Mouse (Mus musculus): ENCODE measurements at regions not wholly inside any gene's neighbourhood (a gene's known extent, or its start where the extent isn't known, plus 50 kb on each side); places are given as distances from the start of the nearest gene placed in this dataset.

DNA sequence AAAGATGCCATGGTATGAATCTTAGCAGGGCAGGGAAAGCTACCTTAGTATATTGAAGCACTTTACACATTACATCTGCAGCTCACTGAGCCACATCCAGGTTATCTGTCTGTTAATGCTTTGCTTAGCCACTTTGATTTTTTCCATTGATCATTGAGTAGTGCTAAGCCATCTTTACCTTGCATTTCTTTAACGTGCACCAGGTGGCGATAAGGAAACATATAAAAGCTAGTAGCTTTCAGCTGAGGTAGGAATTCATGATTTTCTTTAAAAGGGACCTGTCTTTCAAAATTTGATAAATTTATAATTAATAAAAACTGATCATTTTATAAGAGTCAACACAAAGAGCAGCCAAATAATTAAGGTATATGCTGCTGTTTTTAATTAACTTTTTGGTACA lies 426.3 kb upstream of the Tpk1 start:
- 40% methylated on average over 2 of the region's 2 CpGs for WGBS
- no peaks in the 10 kb centered on the region for H3K27me3 ChIP-seq (ENCODE audit: control insufficient read depth, insufficient read depth, low read depth, low read length)
- H3K4me3 ChIP-seq (ENCODE audit: low read depth, low read length): no peak overlapping the region
- no peak overlapping the region for H3K4me2 ChIP-seq (ENCODE audit: low read length)
- H3K9ac ChIP-seq (ENCODE audit: low read depth, low read length): no peak overlapping the region
- H3K4me1 ChIP-seq (ENCODE audit: control insufficient read depth, insufficient read depth, low read length): no peaks in the 10 kb centered on the region
- no peaks in the 10 kb centered on the region for H3K9me3 ChIP-seq (replicated peaks; ENCODE audit: control insufficient read depth, low read length, poor library complexity, severe bottlenecking)
- no peaks in the 10 kb centered on the region for H3K36me3 ChIP-seq (ENCODE audit: control insufficient read depth, insufficient read depth, low read length)
- ATAC-seq: peak; percentile 48; the same call in 1 of the 2 replicates
- H3K27ac ChIP-seq (ENCODE audit: low read length): no peak overlapping the region

DNA sequence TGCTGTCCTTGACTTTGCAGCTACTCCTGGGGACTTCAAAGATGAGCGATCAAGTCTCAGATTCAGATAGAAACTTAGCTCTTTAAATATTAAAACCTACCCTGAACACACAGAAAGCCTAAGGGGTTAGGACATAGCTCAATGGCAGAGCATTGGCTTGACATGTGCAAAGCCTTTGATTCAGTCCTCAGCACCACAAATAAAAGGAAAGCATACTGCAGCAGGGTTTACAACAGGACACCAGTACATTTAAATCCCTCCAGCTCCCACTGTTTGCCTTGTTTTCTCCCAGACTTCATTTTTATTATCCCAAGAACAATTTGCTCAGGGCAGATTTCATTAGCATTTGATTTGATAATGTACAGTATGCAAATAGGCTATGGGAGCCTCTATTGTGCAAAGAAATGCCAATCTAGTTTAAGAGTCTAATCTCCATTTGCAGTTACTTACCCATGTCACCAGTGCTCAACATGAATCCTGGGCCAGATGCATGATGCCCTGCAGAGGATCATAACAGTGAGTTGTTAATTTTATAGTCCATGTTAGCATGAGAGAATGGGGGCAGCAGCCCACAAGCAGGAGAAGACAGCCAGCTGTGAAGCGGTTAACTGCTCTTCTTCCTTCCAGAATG lies 416.0 kb upstream of the Tpk1 start:
- Histone ChIP-seq H3K4me3 (ENCODE audit: low read depth, low read length) (no peak overlapping the region), H3K4me2 (ENCODE audit: low read length) (no peak overlapping the region), H3K36me3 (ENCODE audit: control insufficient read depth, insufficient read depth, low read length) (no peaks in the 10 kb centered on the region), H3K4me1 (ENCODE audit: control insufficient read depth, insufficient read depth, low read length) (no peaks in the 10 kb centered on the region), H3K27me3 (ENCODE audit: control insufficient read depth, insufficient read depth, low read depth, low read length) (no peaks in the 10 kb centered on the region), H3K9me3 (replicated peaks; ENCODE audit: control insufficient read depth, low read length, poor library complexity, severe bottlenecking) (no peaks in the 10 kb centered on the region), H3K9ac (ENCODE audit: low read depth, low read length) (no peak overlapping the region), H3K27ac (ENCODE audit: low read length) (no peak overlapping the region)
- no peak for ATAC-seq
- 74% methylated on average over 2 of the region's 2 CpGs for WGBS

DNA sequence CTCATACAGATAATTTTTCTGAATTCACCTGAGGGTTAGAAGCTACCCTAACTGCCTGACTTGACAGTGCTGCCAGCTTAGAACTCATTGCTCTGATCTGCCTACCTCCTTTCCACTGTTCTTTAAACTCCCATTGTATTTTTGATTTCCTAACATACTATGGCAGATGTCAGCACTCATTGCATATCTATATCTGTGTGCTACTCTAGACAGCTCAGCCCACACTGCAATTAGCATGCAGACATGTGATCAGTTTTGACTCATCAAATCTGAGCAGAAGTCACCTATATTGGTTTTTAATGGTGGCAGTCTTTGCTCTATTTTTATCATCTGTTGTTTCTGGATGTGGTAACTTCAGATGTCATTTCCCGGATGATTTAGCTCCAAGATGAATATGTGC lies 407.0 kb upstream of the Tpk1 start:
- H3K27ac ChIP-seq (ENCODE audit: low read length): no peak overlapping the region
- H3K36me3 ChIP-seq (ENCODE audit: control insufficient read depth, insufficient read depth, low read length): no peaks in the 10 kb centered on the region
- H3K4me2 ChIP-seq (ENCODE audit: low read length): no peak overlapping the region
- no peaks in the 10 kb centered on the region for H3K27me3 ChIP-seq (ENCODE audit: control insufficient read depth, insufficient read depth, low read depth, low read length)
- H3K4me3 ChIP-seq (ENCODE audit: low read depth, low read length): no peak overlapping the region
- no peak for ATAC-seq
- 85% methylated on average over 1 of the region's 1 CpGs for WGBS
- H3K4me1 ChIP-seq (ENCODE audit: control insufficient read depth, insufficient read depth, low read length): no peaks in the 10 kb centered on the region
- H3K9me3 ChIP-seq (replicated peaks; ENCODE audit: control insufficient read depth, low read length, poor library complexity, severe bottlenecking): no peaks in the 10 kb centered on the region
- no peak overlapping the region for H3K9ac ChIP-seq (ENCODE audit: low read depth, low read length)

DNA sequence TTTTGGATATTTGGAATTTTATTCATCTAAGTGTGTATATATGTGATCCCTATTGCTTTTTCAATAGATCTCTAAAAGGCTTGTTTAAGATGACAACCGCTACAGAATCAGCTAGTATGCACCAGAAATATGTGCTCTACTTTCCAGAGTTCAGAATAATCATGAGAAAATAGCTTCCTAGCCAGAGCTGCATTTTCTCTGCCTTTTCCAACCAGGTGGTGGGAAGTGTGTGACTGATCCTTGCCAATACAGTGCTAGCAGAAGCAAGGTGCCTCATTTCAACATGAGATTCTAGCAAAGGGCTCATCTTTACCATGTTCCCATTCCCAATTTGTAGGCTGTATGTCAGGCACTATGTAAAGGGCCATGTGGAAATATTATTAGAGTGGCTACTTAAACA lies 401.8 kb upstream of the Tpk1 start:
- Histone ChIP-seq H3K4me1 (ENCODE audit: control insufficient read depth, insufficient read depth, low read length) (no peaks in the 10 kb centered on the region), H3K4me2 (ENCODE audit: low read length) (no peak overlapping the region), H3K9me3 (replicated peaks; ENCODE audit: control insufficient read depth, low read length, poor library complexity, severe bottlenecking) (no peaks in the 10 kb centered on the region), H3K27ac (ENCODE audit: low read length) (no peak overlapping the region), H3K4me3 (ENCODE audit: low read depth, low read length) (no peak overlapping the region), H3K36me3 (ENCODE audit: control insufficient read depth, insufficient read depth, low read length) (no peaks in the 10 kb centered on the region), H3K9ac (ENCODE audit: low read depth, low read length) (no peak overlapping the region), H3K27me3 (ENCODE audit: control insufficient read depth, insufficient read depth, low read depth, low read length) (no peaks in the 10 kb centered on the region)
- no peak for ATAC-seq
- 83% methylated on average over 1 of the region's 1 CpGs for WGBS
